Mouse (Mus musculus): ENCODE measurements around the gene Olfr495.

The Olfr495 gene

DNA sequence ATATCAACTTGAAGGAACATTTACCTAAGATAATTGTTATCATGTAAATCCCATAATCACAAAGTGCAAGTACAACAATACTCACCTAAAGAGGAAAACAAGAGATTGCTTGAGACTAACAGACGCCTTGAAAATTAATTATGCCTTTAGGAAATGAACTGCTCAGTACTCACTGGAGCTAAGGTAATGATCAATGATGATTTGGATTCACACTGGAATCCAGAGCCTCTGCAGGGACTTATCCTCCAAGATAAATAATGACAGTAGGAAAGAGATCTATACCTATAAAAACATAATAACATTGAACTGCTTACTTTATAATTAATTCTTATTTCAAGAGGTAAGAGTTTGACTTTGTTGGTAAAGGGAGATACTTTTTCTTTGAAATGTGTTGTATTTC lies at the start of gene Olfr495:
Olfr495 (plus strand) TSS at position 301 of the 400 bp plus-strand sequence.
- CTCF ChIA-PET: no interaction called here

DNA sequence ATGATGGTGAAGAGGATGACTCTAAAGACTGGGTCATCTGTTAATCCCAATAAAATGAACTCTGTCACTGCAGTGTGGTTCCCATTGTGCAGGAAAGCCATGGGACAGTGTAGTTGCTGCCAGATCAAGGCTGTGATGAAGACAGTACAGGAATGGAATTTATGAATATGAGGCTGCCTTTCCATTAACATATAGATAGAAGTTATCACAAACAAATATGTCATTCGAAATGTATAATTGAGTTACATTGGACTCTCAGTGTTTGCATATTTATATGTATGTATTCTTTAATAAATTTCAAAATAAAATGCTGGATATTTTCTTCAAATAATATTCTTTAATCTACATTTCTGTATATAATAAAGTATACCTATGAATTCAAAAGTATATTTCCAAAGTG lies 46.1 kb upstream of the Olfr495 start, which contains the start of gene Olfr493:
Olfr493 (minus strand) TSS at position 101 of the 400 bp plus-strand sequence.
- CTCF ChIA-PET: no interaction called here

DNA sequence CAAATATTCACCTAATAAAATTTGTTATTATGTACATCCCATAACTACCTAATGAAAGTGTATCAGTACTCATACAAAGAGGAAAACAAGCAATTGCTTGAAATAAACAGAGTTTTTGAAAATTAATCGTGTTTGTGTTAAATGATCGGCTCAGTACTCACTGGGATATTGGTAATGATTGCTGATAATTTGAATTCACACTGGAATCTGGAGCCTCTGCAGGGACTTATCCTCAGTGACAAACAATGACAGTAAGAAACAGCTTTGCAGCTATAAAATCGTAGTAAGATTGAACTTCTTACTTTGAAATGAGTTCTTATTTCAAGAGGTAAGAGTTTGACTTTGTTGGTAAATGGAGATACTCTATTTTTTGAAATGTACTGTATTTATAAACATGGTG lies 27.9 kb upstream of the Olfr495 start, which contains the start of gene Olfr494:
Olfr494 (plus strand) TSS at position 301 of the 400 bp plus-strand sequence.
- CTCF ChIA-PET: no interaction called here

DNA sequence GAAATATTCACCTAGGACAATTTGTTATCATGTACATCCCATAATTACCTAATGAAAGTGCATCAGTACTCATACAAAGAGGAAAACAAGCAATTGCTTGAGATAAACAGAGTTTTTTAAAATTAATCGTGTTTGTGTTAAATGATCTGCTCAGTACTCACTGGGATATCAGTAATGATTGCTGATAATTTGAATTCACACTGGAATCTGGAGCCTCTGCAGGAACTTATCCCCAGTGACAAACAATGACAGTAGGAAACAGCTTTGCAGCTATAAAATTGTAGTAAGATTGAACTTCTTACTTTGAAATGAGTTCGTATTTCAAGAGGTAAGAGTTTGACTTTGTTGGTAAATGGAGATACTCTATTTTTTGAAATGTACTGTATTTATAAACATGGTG lies 27.2 kb downstream of the Olfr495 start, which contains the start of gene Olfr497:
Olfr497 (plus strand) TSS at position 301 of the 400 bp plus-strand sequence.
- CTCF ChIA-PET: no interaction called here

All from spleen, embryonic (tissue).